Mouse (Mus musculus) embryo, embryonic 11 days (tissue): ENCODE data around the gene Lrrc8b.

ENCODE experiments used
- DNase-seq: peaks from one replicate; pipeline ENCODE4 v3.0.0-alpha.2; 2015

Gene Lrrc8b

DNA sequence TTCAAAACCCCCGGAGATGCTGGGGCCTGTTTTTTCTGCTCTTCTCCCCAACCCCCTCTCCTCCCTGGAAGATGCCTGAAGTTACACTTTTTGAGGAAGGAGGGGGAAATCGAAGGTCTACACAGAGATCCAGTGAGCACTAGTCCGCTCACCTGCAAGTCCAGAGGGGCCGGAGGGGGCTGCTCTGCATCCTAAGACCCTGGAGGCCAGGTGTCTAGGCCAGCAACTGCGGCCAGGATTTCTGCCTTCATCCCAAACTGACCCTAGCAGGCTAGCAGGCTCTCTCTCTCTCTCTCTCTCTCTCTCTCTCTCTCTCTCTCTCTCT is 104.4 kb downstream of the Lrrc8b start:
- no peak for DNase-seq

DNA sequence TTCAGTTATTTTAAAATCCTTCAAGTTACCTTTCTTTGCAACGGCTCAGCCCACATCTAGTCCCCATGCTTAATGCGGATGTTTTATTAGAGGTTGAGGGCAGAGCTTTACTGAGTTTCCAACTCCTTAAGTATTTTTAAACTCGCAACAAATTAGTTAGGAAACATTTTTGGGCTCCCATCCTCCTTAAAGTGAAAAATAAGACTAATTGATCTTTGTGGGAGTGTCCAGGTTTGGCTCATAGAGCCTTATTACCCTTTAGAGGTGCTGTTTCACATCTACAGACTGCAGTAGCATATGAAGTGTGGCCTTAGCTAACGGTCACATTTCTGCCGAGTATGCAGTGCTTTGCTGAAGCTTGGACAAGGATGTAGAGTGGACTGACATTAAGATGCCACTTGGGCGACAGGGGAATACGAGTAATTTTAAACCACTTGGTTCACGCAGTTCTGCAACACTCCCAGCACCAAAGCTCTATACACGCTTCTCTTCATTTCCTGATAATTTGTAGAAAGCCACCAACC is 104.9 kb downstream of the Lrrc8b start:
- DNase-seq: no peak

DNA sequence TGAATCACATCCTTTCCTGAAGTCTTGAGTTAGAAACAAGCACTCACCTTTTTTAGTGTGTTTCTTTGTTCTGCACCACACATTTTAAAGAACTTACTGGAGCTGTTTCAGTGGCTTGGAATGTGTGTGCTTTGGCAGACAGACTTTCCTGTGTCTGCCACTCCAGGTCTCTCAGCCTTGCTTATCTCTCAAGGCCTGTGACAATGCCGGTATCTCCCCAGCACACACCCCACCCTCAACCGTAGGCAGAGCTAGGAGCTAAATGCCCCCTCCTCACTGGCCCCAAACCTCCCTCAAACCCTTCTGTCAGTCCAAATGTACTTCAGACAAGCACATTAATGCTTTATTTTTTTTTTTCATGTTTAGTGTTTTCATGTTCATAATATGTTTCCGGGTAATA is 107.9 kb downstream of the Lrrc8b start:
- no peak for DNase-seq

DNA sequence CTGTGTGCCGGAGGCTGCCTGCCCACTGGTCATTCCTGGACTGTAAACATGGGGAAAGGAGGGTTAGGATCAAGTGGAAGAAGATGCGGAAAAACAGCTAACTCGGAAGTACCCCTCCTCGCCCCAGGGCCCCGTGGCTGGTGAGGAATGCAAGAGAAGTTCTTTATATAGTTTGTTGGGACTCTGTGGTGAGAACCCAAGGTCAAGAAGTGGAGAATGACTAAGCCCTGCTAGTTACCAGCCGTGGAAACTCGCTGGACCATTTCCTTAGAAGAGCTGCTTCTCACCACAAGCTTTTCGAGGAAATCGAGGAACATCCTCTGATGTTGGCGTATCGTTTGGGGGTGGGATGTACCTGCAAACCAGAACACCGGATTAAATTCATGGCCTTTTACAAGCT is 109.4 kb downstream of the Lrrc8b start:
- no peak for DNase-seq

DNA sequence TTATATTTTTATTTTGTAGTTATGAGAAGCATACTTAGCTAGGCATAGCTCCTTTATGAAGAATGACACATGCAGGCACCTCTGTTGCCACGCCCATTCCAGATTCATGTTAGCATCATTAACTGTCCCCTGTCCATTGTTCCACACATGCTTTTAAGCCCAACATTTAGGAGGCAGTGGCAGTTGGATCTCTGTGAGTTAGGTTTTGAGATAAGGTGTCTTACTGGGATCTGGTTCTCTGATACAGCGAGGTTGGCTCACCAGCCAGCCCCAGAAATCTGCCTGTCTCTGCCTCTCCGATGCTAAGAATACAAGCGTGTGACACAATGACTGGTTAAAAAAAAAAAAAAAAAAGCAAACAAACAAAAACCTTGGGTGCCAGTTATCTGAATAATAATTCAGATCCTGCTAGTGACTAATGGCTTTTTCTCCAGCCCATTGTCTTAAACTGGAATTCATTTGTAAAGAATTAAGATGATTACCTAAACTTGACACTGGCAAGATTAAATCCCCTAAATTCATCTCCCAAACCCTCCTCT is 110.6 kb downstream of the Lrrc8b start:
- no peak for DNase-seq

DNA sequence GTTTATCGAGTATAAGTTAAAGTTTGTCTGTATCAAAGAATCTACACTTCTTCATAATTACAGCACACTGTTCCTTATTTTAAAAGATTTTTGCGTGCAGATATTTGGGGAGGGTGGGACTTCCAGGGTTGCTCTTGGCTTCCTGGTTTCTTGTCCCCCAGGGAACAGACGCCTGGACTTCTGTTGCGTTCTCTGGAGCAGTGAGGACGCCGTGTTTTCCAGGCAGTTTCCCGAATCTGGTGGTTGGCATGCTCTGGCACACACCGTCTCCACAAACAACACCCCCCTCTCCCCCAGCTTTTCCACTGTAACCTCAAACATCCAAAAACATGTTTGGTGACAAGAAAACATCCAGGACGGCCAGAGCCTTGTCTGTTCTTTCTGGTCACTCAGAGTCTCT is 111.2 kb downstream of the Lrrc8b start:
- DNase-seq: no peak

DNA sequence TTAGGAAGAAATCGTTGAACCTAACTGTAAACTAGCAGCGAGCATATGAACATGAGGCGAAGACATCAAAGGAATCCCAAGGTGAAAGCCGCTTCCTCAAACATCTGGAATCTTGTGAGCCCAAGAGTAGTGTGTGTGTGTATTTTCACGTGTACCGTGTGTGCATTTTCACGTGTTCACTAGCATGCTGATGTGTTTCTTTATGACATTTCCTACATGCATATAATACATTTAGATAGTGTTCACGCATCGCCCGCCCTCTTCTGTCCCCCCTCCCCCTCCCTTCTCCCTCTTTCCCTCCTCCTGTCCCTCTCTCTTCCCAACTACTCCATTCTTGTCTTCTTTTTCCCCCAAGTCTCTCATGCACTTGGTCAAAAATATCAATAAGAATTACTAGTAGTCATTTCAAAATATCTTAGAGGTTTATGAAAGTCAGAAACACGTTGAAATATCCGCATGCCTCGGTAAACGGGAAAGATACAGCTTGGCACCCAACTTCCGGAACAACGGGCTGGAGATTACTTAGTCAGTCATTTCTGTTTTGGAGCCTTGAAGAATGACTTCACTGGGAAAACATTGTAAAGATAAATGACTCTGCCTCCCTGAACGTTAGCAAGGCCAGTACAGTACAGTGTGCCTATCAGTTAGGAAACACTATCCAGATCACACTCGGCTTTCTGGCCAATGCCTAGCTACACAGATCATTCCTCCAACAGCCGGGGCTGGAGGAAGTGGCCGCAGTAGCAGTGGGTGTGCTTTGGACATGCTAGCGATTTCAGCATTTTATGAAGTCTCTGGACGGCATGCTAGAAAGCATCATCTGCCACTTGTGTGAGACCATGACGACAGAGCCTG is 112.1 kb downstream of the Lrrc8b start:
- no peak for DNase-seq

DNA sequence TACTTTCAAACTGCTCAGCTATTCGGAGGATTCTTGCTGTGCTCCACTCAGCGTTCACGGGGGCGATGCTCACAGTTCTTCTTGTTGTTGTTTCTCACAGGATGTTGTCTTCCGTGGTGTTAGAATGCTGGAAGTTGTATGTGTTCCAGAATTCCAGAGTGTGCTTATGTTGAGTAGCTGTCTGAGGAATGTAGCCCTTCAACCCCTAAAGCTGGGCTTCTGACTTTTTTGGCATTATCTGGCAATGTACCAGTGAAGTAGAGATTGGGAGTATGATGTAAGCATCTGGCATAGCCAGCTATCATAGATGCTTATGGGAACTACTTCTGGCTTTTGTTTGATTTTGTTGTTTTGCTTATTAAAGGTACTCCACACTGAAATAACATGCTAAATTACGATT is 115.0 kb downstream of the Lrrc8b start:
- DNase-seq: no peak

DNA sequence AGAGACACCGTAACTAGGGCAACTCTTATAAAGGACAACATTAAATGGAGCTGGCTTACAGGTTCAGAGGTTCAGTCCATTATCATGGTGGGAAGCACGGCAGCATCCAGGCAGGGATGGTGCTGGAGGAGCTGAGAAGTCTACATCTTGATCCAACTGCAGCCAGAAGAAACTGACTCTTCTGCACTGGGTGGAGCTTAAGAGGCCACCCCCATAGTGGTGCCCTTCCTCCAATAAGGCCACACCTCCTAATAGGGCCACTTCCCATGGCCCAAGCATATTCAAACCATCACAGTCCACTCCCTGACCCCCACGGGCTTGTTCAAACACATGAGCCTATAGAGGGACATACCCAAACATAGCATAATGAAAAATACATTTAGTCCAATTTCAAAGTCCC is 119.6 kb downstream of the Lrrc8b start:
- no peak for DNase-seq

DNA sequence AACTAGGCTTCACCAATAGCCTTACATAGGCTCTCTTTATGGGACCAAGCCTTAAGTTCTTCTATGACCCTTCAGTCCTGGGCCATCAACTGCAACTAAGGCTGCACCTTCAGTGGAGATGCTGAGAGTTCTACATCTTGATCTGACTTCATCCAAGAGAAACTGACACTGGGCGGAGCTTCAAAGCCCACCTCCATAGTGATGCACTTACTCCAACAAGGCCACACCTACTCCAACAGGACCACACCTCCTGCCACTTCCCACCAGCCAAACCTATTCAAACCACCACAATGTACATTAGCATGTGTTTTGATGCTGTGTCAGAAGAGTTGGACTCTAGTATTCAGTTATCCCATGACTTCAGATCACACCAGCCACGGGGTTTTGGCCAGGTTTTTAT is 120.6 kb downstream of the Lrrc8b start:
- DNase-seq: no peak

DNA sequence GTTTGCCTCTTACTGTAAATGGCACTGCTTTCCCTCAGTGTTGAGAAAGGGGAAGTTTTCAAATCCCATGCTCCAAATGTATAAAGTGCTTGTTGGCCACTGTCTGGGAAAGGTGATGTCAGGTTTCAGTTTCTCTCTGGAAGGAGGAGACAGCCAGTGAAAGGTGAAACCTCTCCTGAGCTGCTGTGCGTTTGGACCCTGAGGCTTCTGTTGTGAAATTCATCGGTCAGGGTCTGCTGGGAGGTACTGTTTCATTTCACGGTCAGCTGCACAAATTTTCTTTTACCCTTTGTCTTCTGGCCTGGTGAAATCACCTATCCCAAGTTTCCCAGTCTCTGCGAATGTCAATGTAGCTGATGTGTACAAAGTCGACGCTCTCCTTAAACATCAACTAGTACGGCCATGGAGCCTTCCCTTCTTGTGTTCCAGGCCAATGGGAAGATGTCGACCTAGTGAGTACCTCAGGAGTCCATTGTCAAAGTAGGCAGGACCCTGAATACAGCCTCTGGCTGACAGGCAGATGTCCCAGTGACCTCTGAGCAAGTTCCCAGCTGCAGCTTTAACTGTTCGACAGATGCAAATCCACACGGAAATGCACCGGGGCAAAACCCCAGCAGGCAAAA is 121.6 kb downstream of the Lrrc8b start:
- DNase-seq: no peak
